Comparison of ENCODE assay signal across 9 mouse cellular contexts in genomic region chr2:29245341-29245779, GRCm38 (mm10). TPM values are rescaled to one million over a fixed set of nuclear protein-coding genes. Genes with fewer than 3 reads are reported as not detected.
DNase-seq lines count a peak whose midpoint lies in the region; ATAC-seq and TF ChIP-seq lines count a peak whose summit lies in the region.
"Had no signal": no experiment of that assay in that cellular context is flagged by ENCODE, and none has a peak within 500 bp of the region (broad histone marks: within the 10 kb centered on the region; RNA-seq: fewer than 3 reads in every experiment).

No protein-coding gene starts in this region.

- no peaks in the 10 kb centered on the region; the same call in 1 of the 2 replicates for H3K9me3 ChIP-seq in heart, embryonic 12.5 days (replicated peaks)
- H3K9me3 ChIP-seq: limb, embryonic 13.5 days had no signal

- no peak overlapping the region for H3K27ac ChIP-seq in left cerebral cortex, adult 2 months
- H3K27ac ChIP-seq in heart, embryonic 12.5 days (ENCODE audit: poor library complexity, severe bottlenecking) = no peak overlapping the region
- H3K27ac ChIP-seq: limb, embryonic 13.5 days had no signal

- peak; percentile 50 for TF ChIP-seq CTCF in left cerebral cortex, adult 2 months (IDR thresholded peaks at IDR 0.05)
- TF ChIP-seq CTCF in brain, embryonic 14.5 days (IDR thresholded peaks at IDR 0.05; ENCODE audit: borderline replicate concordance, extremely low read depth, insufficient read depth, insufficient read length) = peak; percentile 52; the same call in 1 of the 2 replicates

- peak; percentile 51; the same call in 1 of the 2 replicates for ATAC-seq in heart, embryonic 12.5 days (ENCODE audit: insufficient number of reproducible peaks, low FRiP score)

- peaks cover 67% of the 10 kb centered on the region for H3K27me3 ChIP-seq in heart, embryonic 12.5 days (replicated peaks)

- no peak overlapping the region for H3K4me2 ChIP-seq in heart, embryonic 12.5 days
- H3K4me2 ChIP-seq: limb, embryonic 13.5 days had no signal

- H3K36me3 ChIP-seq in heart, embryonic 12.5 days = no peaks in the 10 kb centered on the region
- H3K36me3 ChIP-seq: limb, embryonic 13.5 days had no signal

- peaks cover 17% of the 10 kb centered on the region for H3K4me1 ChIP-seq in heart, embryonic 12.5 days (replicated peaks)

- H3K4me3 ChIP-seq in left cerebral cortex, adult 2 months = no peak overlapping the region
- H3K4me3 ChIP-seq in heart, embryonic 12.5 days = no peak overlapping the region
- H3K4me3 ChIP-seq: limb, embryonic 13.5 days had no signal

- no peak for DNase-seq in left cerebral cortex, adult 2 months (ENCODE audit: extremely low spot score in 1 of 2, low spot score in 2 of 2)
- DNase-seq in left cerebral cortex, adult 9 months (ENCODE audit: low spot score in 2 of 2) = no peak
- DNase-seq in brain, embryonic 14.5 days (ENCODE audit: low read depth) = peak; percentile 49
- peak; percentile 26 for DNase-seq in lung, postnatal 10 days
- peak; percentile 74 for DNase-seq in skeletal muscle tissue, adult 2 months (ENCODE audit: low read depth, low spot score)
- no peak for DNase-seq in cerebellum, adult 9-10 months
- no peak for DNase-seq in T-cell, adult 2 months (ENCODE audit: low spot score)

- WGBS in heart, embryonic 12.5 days = 37% methylated on average over 10 of the region's 10 CpGs

- H3K9ac ChIP-seq in heart, embryonic 12.5 days = no peak overlapping the region
- H3K9ac ChIP-seq: limb, embryonic 13.5 days had no signal

- TF ChIP-seq POLR2A in brain, embryonic 14.5 days (IDR thresholded peaks at IDR 0.05; ENCODE audit: borderline replicate concordance, extremely low read depth, insufficient read depth, insufficient read length, poor library complexity, severe bottlenecking) = no peak

- intact Hi-C loops in left cerebral cortex, adult 2 months (cut with DNase I) = no loop called here

RNA-seq across cellular contexts. Expression of gene Ntng2, which starts 7.4 kb away (rescaled TPM):
- total RNA-seq in left cerebral cortex, adult 2 months (2021) = 10 to 100 TPM; 82.4 to 90.1 TPM
- polyA plus RNA-seq in brain, embryonic 14.5 days (2012; rRNA removed) = 76.2 and 76.6 TPM in 2 replicates
- 0.26 and 0.33 TPM in 2 replicates for polyA plus RNA-seq in heart, embryonic 12.5 days (2016; fragmentation: Nextera tagmentation; extraction: Ambion mirVana)

Comparison
In these comparisons a context has a peak if more than half of its experiments do, and no peak if none do; other contexts are left out.
1. DNase-seq: peak in brain, embryonic 14.5 days (single experiment), lung, postnatal 10 days (single experiment) and skeletal muscle tissue, adult 2 months (single experiment); none in left cerebral cortex, adult 2 months (0 of 2), left cerebral cortex, adult 9 months (0 of 2), cerebellum, adult 9-10 months (single experiment) and T-cell, adult 2 months (single experiment).
2. RNA of gene Ntng2, which starts 7.4 kb away (polyA plus RNA-seq): 76.2 to 76.6 TPM in brain, embryonic 14.5 days; 0.26 to 0.33 TPM in heart, embryonic 12.5 days; every median in the first group is over 10 times any median in the second.